Mouse (Mus musculus) midbrain, embryonic 11.5 days (tissue): ENCODE measurements around the gene Hcrtr1. TPM values are rescaled to one million over a fixed set of nuclear protein-coding genes. Genes with fewer than 3 reads are reported as not detected.

Experiments used
- ATAC-seq: fragments of 200-750 bp; cut with Nextera tagmentation; 2 replicates; pipeline ENCODE4 v1.8.0; 2017; ENCODE audit warnings: moderate TSS enrichment, moderate library complexity; ENCODE audit not compliant: low FRiP score
- DNase-seq: peaks from one replicate; pipeline ENCODE4 v3.0.0; 2015; ENCODE audit warnings: low spot score; ENCODE audit errors: missing footprints
- H3K27ac ChIP-seq: fragments of 300-500 bp; sonication (generic); 2 replicates; pipeline ENCODE4 v1.5.1; 2014; ENCODE audit warnings: low read depth, low read length
- H3K27me3 ChIP-seq: fragments of 300-500 bp; sonication (generic); 2 replicates; pipeline ENCODE4 v1.6.1; 2014; ENCODE audit warnings: mild to moderate bottlenecking, low read length, moderate library complexity, mixed read lengths; ENCODE audit not compliant: control insufficient read depth, insufficient read depth
- H3K36me3 ChIP-seq: fragments of 300-500 bp; sonication (generic); 2 replicates; pipeline ENCODE4 v1.6.1; 2014; ENCODE audit warnings: mild to moderate bottlenecking, low read length, moderate library complexity, mixed read lengths; ENCODE audit not compliant: control insufficient read depth, insufficient read depth
- H3K4me1 ChIP-seq: fragments of 300-500 bp; sonication (generic); 2 replicates; pipeline ENCODE4 v1.6.1; 2014; ENCODE audit warnings: low read length; ENCODE audit not compliant: control insufficient read depth, insufficient read depth
- H3K4me2 ChIP-seq: fragments of 300-500 bp; sonication (generic); 2 replicates; pipeline ENCODE4 v1.6.1; 2014; ENCODE audit warnings: mild to moderate bottlenecking, moderate library complexity
- H3K4me3 ChIP-seq: fragments of 300-500 bp; sonication (generic); 2 replicates; pipeline ENCODE4 v1.5.1; 2014; ENCODE audit warnings: low read depth, low read length
- H3K9ac ChIP-seq: fragments of 300-500 bp; sonication (generic); 2 replicates; pipeline ENCODE4 v1.6.1; 2014; ENCODE audit warnings: low read length
- H3K9me3 ChIP-seq: fragments of 300-500 bp; sonication (generic); 2 replicates; pipeline ENCODE4 v1.6.1; 2016; ENCODE audit warnings: low read length; ENCODE audit not compliant: control insufficient read depth
- WGBS: fragments of 180-500 bp; shearing (Covaris S2); extraction: QIAGEN DNeasy Blood & Tissue Kit; methylation state at CpG from one replicate; pipeline ENCODE4 v1.1.7; 2014; 5-methylcytosine and 5-hydroxymethylcytosine counted together
- polyA plus RNA-seq: library from polyadenylated mRNA; unstranded; fragments of >200 nt; fragmentation: Nextera tagmentation; extraction: Ambion mirVana; gene quantifications from 2 replicates; pipeline ENCODE4 v1.2.1, GENCODE M21; 2014

Hcrtr1 gene
- polyA plus RNA-seq, 1 experiment from 2014 or later = 0.18 TPM

DNA sequence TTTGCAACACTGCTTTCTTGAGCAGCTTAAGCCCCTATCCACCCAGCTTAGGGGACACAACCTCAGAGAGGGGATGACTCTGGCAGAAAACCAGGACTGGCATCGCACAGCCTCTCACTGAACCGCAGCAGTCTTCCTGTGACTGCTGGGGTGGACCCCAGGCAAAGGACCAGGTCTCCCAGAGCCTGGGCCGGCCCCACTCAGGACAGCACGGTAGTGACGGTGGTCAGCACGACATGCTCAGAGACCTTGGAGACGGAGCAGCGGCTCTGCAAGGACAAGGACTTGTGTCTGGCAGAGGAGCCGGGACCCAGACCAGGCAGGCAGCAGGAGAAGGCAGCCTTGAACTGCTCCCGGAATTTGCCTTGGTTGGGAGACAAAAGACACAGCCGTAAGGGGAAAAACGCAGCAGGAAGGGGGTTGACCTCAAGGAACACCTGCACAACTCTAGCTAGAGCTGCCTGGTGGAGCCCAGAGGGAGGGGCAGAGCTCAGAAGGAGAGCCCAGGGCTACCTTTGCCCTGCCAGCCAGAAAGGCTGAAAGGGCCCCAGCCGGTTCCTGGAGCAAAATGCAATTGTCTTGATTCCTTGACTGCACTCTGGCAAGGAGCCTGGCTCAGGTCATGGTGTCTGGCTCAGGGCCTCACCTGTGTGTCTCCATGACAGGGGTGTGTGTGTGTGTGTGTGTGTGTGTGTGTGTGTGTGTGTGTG is 8.4 kb downstream of the Hcrtr1 start:
- no peak overlapping the region for H3K4me2 ChIP-seq
- no peak overlapping the region for H3K4me3 ChIP-seq
- H3K4me1 ChIP-seq = no peaks in the 10 kb centered on the region
- no peak overlapping the region for H3K9ac ChIP-seq
- DNase-seq = peak; percentile 49
- H3K9me3 ChIP-seq = no peaks in the 10 kb centered on the region
- no peak overlapping the region for H3K27ac ChIP-seq
- no peaks in the 10 kb centered on the region for H3K27me3 ChIP-seq
- WGBS = 59% methylated on average over 13 of the region's 13 CpGs
- peaks cover 3% of the 10 kb centered on the region for H3K36me3 ChIP-seq
- no peak for ATAC-seq

DNA sequence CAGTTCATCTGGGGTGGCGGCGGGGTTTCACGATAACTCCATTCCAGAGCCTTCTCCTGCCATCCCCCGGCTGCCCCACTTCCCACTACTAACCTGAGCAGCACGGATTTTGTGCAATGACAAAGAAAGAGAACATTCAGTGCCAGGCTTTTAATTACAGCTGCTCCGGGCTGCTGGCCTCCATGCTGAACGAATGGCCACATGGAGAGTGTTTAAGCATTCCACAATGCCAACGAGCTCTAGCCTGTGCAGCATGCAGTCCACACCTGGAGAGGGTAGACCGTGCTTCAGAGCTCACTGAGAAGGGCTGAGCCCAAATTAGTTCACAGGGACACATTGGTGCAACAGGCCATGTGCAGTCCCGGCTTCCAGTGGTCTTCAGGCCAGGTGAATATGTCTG is 9.1 kb downstream of the Hcrtr1 start:
- H3K27ac ChIP-seq = no peak overlapping the region
- H3K27me3 ChIP-seq = no peaks in the 10 kb centered on the region
- H3K9ac ChIP-seq = no peak overlapping the region
- H3K4me2 ChIP-seq = no peak overlapping the region
- DNase-seq = peak; percentile 45
- 79% methylated on average over 10 of the region's 10 CpGs for WGBS
- H3K4me1 ChIP-seq = no peaks in the 10 kb centered on the region
- no peak for ATAC-seq
- no peaks in the 10 kb centered on the region for H3K9me3 ChIP-seq
- H3K4me3 ChIP-seq = no peak overlapping the region
- H3K36me3 ChIP-seq = peaks cover 3% of the 10 kb centered on the region

DNA sequence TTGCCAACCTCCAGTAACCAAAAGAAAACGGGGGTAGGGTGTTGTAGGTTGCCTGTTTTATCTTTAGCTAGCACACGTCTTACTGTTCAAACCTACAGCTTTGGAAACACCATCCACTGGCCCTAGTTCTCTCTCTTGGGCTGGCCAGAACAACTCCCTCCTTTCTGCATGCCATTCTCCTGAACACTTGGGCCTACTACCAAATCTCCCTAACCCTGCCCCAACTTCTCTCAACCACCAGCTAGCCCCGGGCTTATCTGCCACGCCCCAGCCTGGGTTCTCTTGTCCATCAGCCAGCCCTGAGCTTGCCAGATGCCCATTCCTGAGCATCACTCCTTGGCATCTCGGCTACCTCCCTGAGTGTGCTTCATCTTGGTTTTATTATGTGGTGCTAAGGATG is 10.3 kb downstream of the Hcrtr1 start:
- Histone ChIP-seq H3K4me2 (no peak overlapping the region), H3K27me3 (no peaks in the 10 kb centered on the region), H3K27ac (no peak overlapping the region), H3K4me3 (no peak overlapping the region), H3K4me1 (no peaks in the 10 kb centered on the region), H3K9me3 (no peaks in the 10 kb centered on the region), H3K9ac (no peak overlapping the region), H3K36me3 (peaks cover 3% of the 10 kb centered on the region)
- WGBS = 82% methylated on average over 5 of the region's 5 CpGs
- ATAC-seq (no peak), DNase-seq (peak; percentile 26)

DNA sequence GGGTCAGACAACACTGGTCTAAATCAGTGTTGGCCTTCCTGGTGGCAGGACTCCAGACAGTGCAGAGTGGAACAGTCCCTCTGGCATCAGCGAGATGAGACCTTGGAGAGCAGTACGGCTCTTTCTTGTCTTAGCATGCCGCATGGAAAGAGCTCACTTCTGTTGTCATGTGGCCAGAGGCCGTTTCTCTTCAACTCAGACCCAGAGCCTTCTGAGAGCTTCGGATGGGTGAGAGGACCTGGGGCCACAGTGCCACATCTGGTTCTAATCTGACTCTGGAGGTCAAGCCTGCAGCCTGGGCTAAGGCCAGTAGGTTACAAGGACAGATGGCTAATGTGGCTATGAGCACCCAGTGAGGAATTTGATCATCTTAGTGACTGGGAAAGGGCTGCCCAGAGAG is 13.2 kb downstream of the Hcrtr1 start:
- no peak overlapping the region for H3K9ac ChIP-seq
- H3K9me3 ChIP-seq = no peaks in the 10 kb centered on the region
- ATAC-seq (no peak), DNase-seq (peak; percentile 75)
- H3K27me3 ChIP-seq = no peaks in the 10 kb centered on the region
- H3K36me3 ChIP-seq = peaks cover 3% of the 10 kb centered on the region
- 73% methylated on average over 5 of the region's 5 CpGs for WGBS
- no peaks in the 10 kb centered on the region for H3K4me1 ChIP-seq
- H3K27ac ChIP-seq = no peak overlapping the region
- no peak overlapping the region for H3K4me2 ChIP-seq
- no peak overlapping the region for H3K4me3 ChIP-seq

DNA sequence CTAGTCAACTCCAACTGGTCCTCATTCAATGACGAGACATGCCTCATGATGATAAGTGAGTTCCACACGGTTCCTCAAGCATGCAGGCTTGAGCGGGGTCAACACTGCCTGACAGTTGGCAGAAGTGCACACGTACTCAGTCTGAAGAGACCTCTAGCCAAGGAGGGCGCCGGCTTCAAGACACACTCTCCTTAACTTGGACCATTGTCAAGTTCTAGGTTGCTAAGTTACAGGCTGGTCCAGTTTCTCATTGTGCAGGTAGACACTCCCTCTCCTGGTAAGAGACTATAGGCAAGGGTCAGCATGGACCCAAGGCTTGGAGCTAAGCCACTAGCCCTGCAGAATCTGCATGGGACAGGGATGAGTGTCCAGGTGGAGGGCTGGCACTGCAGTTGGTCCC is 14.0 kb downstream of the Hcrtr1 start:
- ATAC-seq (no peak), DNase-seq (no peak)
- WGBS = 95% methylated on average over 6 of the region's 6 CpGs
- H3K27ac ChIP-seq = no peak overlapping the region
- H3K4me3 ChIP-seq = no peak overlapping the region
- no peak overlapping the region for H3K9ac ChIP-seq
- peaks cover 3% of the 10 kb centered on the region for H3K36me3 ChIP-seq
- no peaks in the 10 kb centered on the region for H3K9me3 ChIP-seq
- no peaks in the 10 kb centered on the region for H3K27me3 ChIP-seq
- no peak overlapping the region for H3K4me2 ChIP-seq
- H3K4me1 ChIP-seq = no peaks in the 10 kb centered on the region

DNA sequence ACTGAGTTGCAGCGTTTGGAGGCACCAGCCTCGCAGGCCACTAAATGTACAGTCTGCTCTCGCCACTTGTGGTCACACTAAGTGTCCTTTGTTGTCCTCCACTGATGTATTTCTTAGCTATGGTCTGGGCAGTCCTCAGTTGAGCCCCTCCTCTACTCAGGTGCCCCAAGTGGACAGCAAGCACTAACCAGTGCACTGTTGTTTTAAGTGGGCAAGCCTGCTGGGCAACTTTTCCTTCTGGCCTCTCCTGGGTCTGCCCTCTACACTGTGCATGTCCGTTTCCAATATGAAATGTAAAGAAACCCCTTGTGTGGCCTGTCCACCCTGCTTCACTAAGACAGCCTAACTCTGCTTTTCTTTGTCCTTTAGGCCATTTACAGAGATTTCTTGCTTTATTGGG is 15.0 kb downstream of the Hcrtr1 start:
- DNase-seq (no peak), ATAC-seq (no peak)
- WGBS = 88% methylated on average over 4 of the region's 4 CpGs

DNA sequence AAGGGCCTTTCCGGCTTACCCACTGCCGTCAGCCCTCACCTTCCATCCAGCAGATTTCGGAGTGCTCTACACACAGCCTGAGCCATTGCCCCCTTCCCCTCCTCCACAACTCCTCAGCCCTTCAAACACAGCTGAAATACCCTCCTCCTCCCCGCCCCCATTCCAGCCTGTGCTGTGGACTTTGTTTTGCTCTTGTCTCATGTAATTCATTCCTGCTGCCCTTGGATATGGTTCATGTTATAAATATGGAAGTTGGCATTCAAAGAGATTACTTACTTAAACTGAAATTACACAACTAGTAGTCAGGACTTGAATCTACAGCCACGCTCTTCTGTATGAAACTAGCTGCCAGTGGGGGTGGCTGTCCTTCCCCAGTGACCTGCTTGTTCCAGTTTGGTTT is 16.1 kb downstream of the Hcrtr1 start:
- Histone ChIP-seq H3K36me3 (peaks cover 3% of the 10 kb centered on the region), H3K4me3 (no peak overlapping the region), H3K9me3 (no peaks in the 10 kb centered on the region), H3K9ac (no peak overlapping the region), H3K27me3 (no peaks in the 10 kb centered on the region), H3K4me2 (no peak overlapping the region), H3K4me1 (no peaks in the 10 kb centered on the region), H3K27ac (no peak overlapping the region)
- WGBS = 93% methylated on average over 5 of the region's 5 CpGs
- DNase-seq (no peak), ATAC-seq (no peak)

More for the DNA sequence above, 15.0 kb downstream of the Hcrtr1 start:
- Histone ChIP-seq H3K9ac (no peak overlapping the region), H3K27me3 (no peaks in the 10 kb centered on the region), H3K9me3 (no peaks in the 10 kb centered on the region), H3K4me1 (no peaks in the 10 kb centered on the region), H3K27ac (no peak overlapping the region), H3K36me3 (peaks cover 3% of the 10 kb centered on the region), H3K4me2 (no peak overlapping the region), H3K4me3 (no peak overlapping the region)

DNA sequence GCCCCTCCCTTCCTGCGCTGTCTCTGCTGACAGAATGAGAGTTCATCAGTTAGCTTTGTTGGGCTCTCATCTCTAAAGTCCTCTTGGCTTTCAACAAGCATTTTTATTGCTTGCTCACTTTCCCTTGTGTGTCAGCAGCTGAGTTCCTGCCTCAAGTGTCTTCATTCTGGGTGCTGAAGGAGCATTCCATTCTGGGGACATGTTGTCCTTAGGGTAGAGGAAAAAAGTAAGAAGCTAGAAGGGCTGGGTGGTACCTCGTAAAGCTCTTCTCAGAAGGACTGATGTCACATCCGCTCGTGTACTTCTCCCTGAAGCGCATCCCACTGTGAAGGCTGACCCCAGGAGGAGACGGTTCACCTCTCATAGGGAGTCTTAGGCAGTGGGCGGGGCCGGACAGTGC is 17.6 kb downstream of the Hcrtr1 start:
- Histone ChIP-seq H3K9me3 (no peaks in the 10 kb centered on the region), H3K4me1 (no peaks in the 10 kb centered on the region), H3K4me2 (no peak overlapping the region), H3K36me3 (no peaks in the 10 kb centered on the region; the same call in 1 of the 2 replicates), H3K9ac (no peak overlapping the region), H3K4me3 (no peak overlapping the region), H3K27me3 (no peaks in the 10 kb centered on the region), H3K27ac (no peak overlapping the region)
- no peak for DNase-seq
- no peak for ATAC-seq
- WGBS = 68% methylated on average over 8 of the region's 8 CpGs

DNA sequence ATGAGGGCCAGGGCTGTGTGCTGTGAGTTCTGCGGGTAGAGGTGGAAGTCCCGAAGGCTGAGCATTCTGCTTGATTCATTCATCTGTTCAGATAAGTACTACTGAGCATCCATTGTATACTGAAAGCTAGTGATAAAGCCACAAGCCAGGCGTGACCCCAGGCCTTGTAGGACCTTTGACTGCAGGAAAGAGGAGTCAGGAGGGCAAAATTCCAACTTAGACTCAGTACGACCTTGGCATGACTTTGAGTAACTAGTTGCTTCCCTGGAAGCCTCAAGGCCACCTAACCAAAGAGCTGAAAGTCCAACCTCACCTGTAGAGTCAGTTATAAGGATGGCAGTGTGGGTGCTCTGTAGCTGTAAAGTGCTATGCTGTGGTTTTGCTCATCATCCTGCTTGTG is 18.4 kb downstream of the Hcrtr1 start:
- ATAC-seq (no peak), DNase-seq (no peak)
- Histone ChIP-seq H3K36me3 (no peaks in the 10 kb centered on the region; the same call in 1 of the 2 replicates), H3K4me3 (no peak overlapping the region), H3K4me1 (no peaks in the 10 kb centered on the region), H3K27ac (no peak overlapping the region), H3K4me2 (no peak overlapping the region), H3K27me3 (no peaks in the 10 kb centered on the region), H3K9ac (no peak overlapping the region), H3K9me3 (no peaks in the 10 kb centered on the region)
- 75% methylated on average over 4 of the region's 4 CpGs for WGBS
